Mouse (Mus musculus): ENCODE results near the gene E2f3. TPM values are rescaled to one million over a fixed set of nuclear protein-coding genes. Genes with fewer than 3 reads are reported as not detected.

E2f3 gene
- total RNA-seq, 2 experiments from 2014 or later: 11.0 to 14.2 TPM

DNA sequence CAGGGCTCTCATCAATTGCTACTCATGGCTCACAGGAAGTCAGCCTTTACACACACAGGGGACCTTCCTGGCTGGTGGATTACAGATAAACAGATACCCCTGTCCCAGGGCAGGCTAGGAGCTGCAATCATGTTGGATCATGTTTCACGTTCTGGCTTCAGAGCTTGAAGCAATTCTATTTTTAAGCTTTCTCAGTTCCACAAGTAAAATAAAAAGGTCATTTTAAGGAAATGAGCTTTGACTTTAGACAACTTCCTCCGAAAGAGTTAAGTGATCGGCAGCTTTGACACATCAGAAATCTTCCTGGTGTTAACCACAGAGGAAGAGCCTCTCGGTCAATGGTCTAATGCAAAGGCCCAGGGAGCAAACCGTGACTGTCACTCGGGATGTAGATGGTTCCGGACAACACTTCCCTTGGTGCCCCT lies 6.7 kb downstream of the E2f3 start:
- no peak for DNase-seq

- DNase-seq: no peak
These were observed 8.5 kb downstream of the E2f3 start for GRCm38 (mm10) chr13:29977358-29977757.

DNA sequence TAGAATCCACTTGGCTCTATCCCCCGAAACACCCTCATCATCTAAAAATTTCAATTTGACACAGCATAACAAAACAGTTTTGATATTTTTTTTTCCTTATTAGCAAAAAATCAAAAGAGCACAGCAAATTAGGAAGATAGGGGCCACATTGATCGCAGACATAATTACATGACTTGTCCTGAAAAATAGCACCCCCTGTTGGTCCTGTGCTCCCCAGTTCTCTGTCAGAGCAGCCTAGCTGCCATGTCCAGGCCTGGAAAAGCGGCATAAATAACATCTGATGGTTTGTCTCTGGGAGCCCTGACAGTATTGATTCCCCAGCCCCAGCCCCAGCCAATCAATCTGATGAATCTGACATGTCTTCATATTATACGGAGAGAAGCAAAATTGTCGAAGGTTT lies 11.8 kb downstream of the E2f3 start:
- no peak for DNase-seq

GRCm38 (mm10) chr13:29973610-29974009 lies 12.3 kb downstream of the E2f3 start:
- DNase-seq: no peak

DNA sequence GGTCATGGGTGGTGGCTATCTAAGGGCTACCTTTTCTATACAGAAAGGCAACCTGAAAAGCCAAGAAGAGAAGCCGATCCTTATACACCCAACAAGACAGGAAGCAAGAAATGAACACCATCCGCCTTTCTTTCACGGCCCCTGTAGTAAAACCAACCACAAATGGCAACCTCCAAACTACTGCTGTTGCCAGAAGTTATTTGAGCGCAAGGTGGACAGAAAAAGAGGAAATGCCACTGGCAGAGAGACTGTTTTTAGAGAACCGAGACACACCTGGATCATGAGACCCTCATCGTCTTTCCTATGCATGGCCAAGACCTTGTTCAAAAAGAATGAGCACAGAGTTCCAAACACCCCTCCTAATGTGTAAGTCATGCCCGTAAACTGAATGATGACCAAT lies 15.5 kb downstream of the E2f3 start:
- DNase-seq: no peak

DNA sequence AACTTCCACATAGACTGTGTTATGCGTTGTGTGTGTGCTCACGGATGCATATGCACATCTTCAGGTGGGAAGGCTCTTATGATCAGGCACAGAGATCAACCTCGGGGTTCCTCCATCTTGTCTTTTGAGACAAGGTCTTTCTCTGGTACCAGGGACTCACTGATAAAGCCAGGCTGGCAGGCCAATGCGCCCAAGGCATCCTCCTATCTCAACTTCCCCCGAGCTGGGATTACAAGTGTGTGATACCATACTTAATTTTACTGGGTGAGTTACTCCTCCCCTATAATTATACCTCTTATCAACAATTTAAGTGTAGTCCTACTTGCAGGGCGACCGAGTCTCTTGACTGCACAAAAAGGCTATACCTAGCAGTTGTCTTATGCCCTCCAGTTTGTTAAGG lies 17.2 kb downstream of the E2f3 start:
- no peak for DNase-seq

DNA sequence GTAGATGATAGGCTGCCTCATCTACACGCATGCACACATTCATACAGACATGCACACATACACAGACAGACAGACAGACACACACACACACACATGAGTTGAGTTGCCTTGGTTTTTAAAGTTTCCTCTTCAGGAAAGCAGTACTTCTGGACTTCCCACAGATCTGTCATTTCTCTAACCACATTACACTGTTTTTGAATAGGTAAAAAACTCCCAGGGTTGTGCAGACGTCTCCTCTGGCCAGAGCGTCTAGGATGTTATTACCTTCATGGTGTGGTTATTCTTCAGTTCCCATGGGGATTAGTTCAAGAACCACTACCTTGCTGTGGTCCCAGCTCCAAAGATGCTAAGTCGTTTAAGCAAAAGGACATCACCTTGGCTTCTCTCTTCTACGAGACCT lies 18.5 kb downstream of the E2f3 start:
- DNase-seq: no peak

DNA sequence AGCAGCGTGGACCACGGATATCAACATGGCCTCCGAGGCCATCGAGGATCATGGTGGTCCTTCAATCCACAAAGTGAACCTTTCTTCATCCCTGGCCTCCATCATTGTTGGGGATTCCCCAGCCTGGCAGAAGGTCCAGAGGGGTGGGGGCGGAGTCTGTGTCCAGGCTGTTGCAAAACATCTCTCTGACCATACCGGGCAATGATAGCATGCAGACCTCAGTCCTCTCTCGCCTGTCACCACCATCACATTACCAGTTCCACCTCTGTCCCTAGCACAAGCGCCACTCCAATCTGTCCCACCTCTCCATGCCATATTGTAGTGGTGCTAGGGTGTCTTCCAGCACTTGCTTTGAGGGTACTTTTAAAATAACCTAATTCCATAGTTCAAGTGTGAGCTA lies 18.9 kb downstream of the E2f3 start:
- DNase-seq: no peak

GRCm38 (mm10) chr13:29964087-29964486 lies 21.8 kb downstream of the E2f3 start:
- no peak for DNase-seq

GRCm38 (mm10) chr13:29960416-29960815 lies 25.4 kb downstream of the E2f3 start:
- DNase-seq: no peak

- DNase-seq: no peak
These were observed 28.1 kb downstream of the E2f3 start for GRCm38 (mm10) chr13:29957731-29958254.

- no peak for DNase-seq
These were observed 28.9 kb downstream of the E2f3 start for GRCm38 (mm10) chr13:29956821-29957421.

- DNase-seq: no peak
These were observed 30.6 kb downstream of the E2f3 start for GRCm38 (mm10) chr13:29955296-29955695.

GRCm38 (mm10) chr13:29954741-29955140 lies 31.1 kb downstream of the E2f3 start:
- no peak for DNase-seq

DNA sequence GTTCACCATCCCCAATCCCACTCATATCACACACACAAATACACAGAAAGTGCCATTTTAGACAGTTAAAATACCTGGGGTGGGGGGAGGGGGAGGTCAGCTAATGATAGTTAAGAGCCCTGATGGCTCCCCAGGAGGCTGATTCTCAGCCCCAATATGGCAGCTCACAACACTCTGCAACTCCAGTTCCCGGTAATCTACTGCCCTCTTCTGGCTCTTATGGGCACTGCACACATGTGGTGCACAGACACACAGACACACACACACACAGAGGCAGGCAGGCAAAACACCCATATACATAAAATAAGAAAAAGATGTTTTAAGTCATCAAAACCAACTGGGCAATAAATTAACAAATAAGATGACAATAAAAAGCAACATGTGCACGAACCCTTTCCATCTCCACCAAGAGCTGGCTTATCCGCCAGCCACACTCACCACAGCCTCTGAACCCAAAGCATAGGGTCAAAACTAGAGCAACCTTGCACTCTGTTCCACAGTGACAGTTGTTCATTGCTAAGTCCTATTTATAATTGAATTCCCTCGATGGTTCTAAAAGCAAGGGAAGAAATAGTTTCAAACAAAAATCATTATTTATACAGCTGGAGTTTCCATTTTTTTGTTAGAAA lies 32.3 kb downstream of the E2f3 start:
- DNase-seq: no peak

GRCm38 (mm10) chr13:29946045-29946444 lies 39.8 kb downstream of the E2f3 start:
- DNase-seq: no peak

- no peak for DNase-seq
These were observed 40.8 kb downstream of the E2f3 start for GRCm38 (mm10) chr13:29944915-29945570.

DNA sequence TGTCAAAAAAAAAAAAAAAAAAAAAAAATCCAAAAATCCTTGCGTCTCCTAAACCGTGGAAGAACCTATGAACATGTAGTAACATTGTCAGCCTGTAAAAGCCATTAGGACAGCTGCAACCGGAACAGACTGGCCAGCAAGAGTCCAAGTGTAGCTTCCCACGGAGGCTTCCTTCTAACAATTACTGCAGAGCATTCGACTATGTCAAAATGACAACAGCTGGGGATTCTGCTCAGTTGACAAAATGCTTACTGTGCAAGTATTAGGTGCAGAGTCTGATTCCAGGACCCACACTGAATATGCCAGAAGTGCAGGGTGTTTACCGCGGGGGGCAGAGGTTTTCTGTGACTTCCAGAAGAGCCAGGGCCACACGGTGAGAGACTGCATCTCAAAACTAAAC lies 41.4 kb downstream of the E2f3 start:
- DNase-seq: no peak

DNA sequence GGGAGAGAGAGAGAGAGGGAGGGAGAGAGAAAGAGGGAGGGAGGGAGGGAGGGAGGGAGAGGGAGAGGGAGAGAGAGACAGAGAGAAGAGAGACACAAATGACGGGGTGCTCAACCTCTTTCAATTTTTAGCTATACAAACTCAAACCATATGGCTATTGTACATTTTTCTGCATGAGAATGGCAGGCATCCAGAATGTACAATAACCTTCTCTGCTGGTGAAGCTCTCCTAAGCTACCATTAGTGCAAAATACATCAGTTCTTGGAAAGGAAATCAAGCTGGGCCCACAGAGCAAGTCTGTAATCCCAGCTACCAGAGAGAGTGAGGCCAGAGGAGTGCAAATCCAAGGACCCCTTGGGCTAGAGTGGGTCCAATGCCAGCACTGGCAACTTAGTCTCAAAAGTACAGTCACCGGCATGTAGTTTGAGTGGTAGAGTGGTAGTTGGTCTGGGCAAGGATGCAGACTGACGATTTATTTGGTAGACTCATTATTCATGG lies 42.3 kb downstream of the E2f3 start:
- DNase-seq: no peak

DNA sequence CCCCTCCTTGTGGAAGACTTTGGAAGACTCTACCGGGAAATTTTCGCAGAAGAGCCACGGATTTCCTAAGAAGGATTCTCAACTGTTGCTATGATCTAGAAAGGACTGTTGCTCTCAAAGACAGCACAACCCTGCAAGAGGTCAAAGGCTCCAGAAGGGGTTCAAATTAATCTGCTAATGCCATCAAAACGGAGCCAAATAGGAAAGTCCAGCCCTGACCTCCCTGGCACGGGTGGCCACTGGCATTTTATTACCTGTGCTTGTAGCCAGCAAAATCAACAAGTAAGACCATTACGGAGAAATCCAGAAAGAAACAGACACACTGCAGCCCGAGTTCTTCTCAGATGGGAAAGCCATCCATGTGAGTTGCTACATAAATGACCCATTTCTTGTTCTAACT lies 45.8 kb downstream of the E2f3 start:
- no peak for DNase-seq

DNA sequence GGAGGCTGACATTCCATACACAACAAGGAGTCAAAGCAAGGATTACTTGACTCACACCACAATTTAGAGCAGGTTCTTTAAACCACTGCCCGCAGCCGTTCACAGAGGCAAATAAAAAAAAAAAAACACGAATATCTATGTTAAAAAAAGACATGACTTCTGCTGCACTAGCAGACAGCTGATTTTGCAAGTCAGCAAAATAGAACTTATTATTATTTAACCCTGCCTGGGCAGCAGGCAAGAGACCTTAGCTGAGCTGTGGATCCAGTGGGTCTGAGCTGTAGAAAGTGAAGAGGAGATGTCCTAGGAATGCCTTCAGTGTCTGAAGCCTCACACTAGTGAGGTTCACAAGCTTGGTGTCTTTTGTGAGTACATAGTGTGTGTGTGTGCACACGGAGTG lies 46.5 kb downstream of the E2f3 start:
- DNase-seq: no peak

DNA sequence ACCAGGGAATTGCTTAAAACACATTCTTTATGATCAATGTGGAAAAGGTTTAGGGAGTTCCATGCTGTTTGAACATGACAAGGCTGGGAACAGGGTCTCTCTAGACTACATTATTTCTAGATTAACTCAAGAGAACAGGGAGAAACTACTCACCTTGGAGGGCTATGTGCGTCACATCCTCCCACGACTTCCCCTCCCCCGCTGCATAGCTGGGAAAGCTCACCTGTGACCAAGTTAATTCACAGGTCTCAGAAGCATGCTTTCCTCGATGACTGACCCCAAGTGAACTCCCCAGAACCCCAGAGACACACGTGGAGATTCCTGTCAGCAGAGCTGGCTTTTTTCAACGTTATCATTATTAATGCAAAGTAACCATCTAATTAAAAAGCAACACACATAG lies 47.1 kb downstream of the E2f3 start:
- DNase-seq: no peak

DNA sequence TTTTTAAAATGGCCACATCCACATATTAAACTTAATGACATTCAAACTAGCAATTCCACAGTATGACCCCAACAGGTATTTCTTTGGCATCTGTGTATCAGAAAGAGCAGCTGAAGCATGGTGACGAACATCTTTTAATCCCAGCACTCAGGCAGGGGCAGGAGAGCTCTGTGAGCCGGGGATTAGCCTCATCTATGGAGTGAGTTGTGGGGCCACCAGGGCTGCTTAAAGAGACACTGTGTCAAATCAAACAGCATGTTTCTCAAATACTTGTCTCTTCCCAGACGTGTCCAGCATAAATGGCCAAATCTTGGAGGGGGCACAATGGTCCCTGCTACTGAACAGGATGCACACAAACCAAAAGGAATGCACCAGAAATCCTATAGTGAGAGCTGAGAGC lies 59.7 kb downstream of the E2f3 start:
- DNase-seq: no peak

DNA sequence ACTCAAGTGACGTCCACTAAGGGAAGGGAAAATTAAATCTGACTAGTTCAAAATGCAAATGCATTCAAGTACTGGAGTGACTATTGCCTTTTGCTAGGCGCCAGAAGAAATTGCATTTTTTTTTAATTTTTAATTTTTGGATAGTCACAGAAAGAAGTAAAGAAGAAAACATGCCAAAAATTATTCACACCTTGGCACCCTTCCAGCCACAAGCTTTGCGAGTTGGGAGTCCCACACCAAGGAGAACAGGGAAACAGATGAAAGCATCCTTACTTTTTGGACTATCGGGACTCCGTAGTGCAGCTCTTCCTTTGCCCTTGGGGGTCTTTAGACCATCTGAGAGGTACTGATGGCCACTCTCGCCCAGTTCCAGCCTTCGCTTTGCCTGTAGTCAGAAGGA lies 66.0 kb downstream of the E2f3 start:
- DNase-seq: no peak
